In the genomic region with DNA sequence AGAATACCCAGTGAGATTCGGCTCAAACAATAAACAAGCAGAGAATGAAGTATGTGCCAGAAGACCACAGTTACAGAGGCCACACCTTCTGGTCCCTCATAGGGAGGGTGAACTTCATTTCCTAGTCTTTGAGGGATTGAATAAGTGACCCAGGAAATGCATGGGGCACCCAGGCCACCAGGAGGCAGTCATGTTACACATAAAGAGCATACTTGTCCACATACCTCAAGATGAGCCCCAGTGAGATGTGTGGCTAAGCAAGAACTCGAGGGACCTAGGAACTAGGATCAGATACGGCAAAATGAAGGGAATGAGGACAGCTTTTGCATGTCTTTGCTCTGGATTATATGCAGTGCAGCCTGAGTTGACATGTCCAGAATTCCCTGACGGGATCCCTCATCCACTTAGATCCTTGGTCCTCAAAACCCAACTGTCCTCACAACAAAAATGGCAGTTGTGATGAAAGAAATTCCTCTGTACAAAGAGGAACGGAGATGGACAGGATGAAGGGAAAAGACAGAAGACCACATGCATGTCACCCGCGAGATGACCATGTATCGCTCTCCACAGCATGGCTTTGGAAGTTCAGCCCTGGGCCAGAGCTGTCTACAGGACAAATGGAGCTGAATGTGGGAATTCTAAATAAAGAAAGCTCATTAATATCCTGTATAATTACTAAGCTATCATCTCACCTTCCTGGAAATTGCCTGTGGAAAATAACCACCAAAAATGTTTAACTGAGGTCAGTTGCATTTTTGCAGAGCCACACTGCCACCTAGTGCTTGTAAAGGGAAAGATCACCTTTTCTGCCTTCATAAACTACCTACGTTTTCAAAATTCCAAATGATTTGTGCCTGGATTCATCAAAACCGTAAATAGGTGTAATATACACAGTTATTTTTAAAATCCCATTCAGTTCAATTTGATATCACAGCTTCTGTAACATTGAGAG, we compare ENCODE assay signal across 8 mouse cellular contexts. TPM values are rescaled to one million over a fixed set of nuclear protein-coding genes. Genes with fewer than 3 reads are reported as not detected.
A peak's percentile ranks its signal among the peaks of the same experiment; 100 is the strongest.
DNase-seq lines count a peak whose midpoint lies in the region; ATAC-seq and TF ChIP-seq lines count a peak whose summit lies in the region.

No protein-coding gene starts in this region.

- WGBS in cerebellum, adult 2 months = 59% methylated on average over 10 of the region's 10 CpGs
- WGBS in kidney, embryonic 15.5 days = 64% methylated on average over 10 of the region's 10 CpGs
- 52% methylated on average over 10 of the region's 10 CpGs for WGBS in liver, embryonic 13.5 days (ENCODE audit: insufficient replicate concordance)

- no peak overlapping the region for H3K9ac ChIP-seq in kidney, embryonic 15.5 days
- H3K9ac ChIP-seq in liver, embryonic 13.5 days = no peak overlapping the region

- H3K27me3 ChIP-seq in cerebellum, adult 2 months (ENCODE audit: control insufficient read depth, insufficient read depth, low read length) = no peaks in the 10 kb centered on the region
- no peaks in the 10 kb centered on the region for H3K27me3 ChIP-seq in kidney, embryonic 15.5 days
- H3K27me3 ChIP-seq in liver, embryonic 13.5 days = no peaks in the 10 kb centered on the region

- H3K27ac ChIP-seq in cerebellum, adult 2 months (ENCODE audit: insufficient read depth, low read length) = no peak overlapping the region
- no peak overlapping the region for H3K27ac ChIP-seq in kidney, embryonic 15.5 days
- no peak overlapping the region for H3K27ac ChIP-seq in liver, embryonic 13.5 days

- DNase-seq in B cell, adult 2 months = peak; percentile 14 to 23
- DNase-seq in MN1 (ENCODE audit: low spot score) = peak; percentile 34
- peak; percentile 46 to 47 for DNase-seq in cerebellum, adult 2 months
- peak; percentile 62 to 81 for DNase-seq in frontal cortex, adult 2 months (ENCODE audit: extremely low spot score in 1 of 2, low spot score in 1 of 2)
- peak; percentile 1 for DNase-seq in liver, embryonic 13.5 days
- DNase-seq in neural tube, embryonic 10.5 days (ENCODE audit: extremely low spot score, low spot score) = peak; percentile 21
- DNase-seq in urinary bladder, postnatal 36 days (ENCODE audit: low spot score in 2 of 2) = peak; percentile 15 to 29

- 0 out of 2 replicates have a peak, but pooled peaks cover 3% of the 10 kb centered on the region for H3K36me3 ChIP-seq in kidney, embryonic 15.5 days
- H3K36me3 ChIP-seq in liver, embryonic 13.5 days = no peaks in the 10 kb centered on the region

- no peaks in the 10 kb centered on the region for H3K9me3 ChIP-seq in kidney, embryonic 15.5 days (replicated peaks)
- H3K9me3 ChIP-seq in liver, embryonic 13.5 days (replicated peaks) = no peaks in the 10 kb centered on the region

- ATAC-seq in kidney, embryonic 15.5 days (replicated peaks; ENCODE audit: low FRiP score) = peak; percentile 54; the same call in 1 of the 2 replicates
- no peak for ATAC-seq in liver, embryonic 13.5 days (ENCODE audit: low read depth)

- no peak for TF ChIP-seq POLR2A in cerebellum, adult 2 months (IDR thresholded peaks at IDR 0.05; ENCODE audit: borderline replicate concordance, insufficient read depth, low read length)

- no peak overlapping the region for H3K4me2 ChIP-seq in kidney, embryonic 15.5 days
- no peak overlapping the region for H3K4me2 ChIP-seq in liver, embryonic 13.5 days

- H3K4me1 ChIP-seq in cerebellum, adult 2 months (ENCODE audit: control insufficient read depth, insufficient read depth, low read length) = no peaks in the 10 kb centered on the region; the same call in 1 of the 2 replicates
- H3K4me1 ChIP-seq in kidney, embryonic 15.5 days = peaks cover 8% of the 10 kb centered on the region; the same call in 1 of the 2 replicates
- no peaks in the 10 kb centered on the region for H3K4me1 ChIP-seq in liver, embryonic 13.5 days (replicated peaks)

- TF ChIP-seq CTCF in cerebellum, adult 2 months (IDR thresholded peaks at IDR 0.05; ENCODE audit: borderline replicate concordance, insufficient read depth, low read depth, low read length) = peak; percentile 56

- no peak overlapping the region for H3K4me3 ChIP-seq in cerebellum, adult 2 months (replicated peaks; ENCODE audit: insufficient read depth, low read depth, low read length)
- H3K4me3 ChIP-seq in kidney, embryonic 15.5 days (replicated peaks) = no peak overlapping the region
- no peak overlapping the region for H3K4me3 ChIP-seq in liver, embryonic 13.5 days (replicated peaks)

RNA-seq across cellular contexts. Expression of gene Arnt2, which starts 54.1 kb away (rescaled TPM):
- 57.0 and 60.9 TPM in 2 replicates for polyA plus RNA-seq in cerebellum, adult 2 months (2012; rRNA removed)
- polyA plus RNA-seq in frontal cortex, adult 2 months (2012; rRNA removed) = 128 and 154 TPM in 2 replicates
- 10.5 and 12.2 TPM in 2 replicates for polyA plus RNA-seq in kidney, embryonic 15.5 days (2015; fragmentation: Nextera tagmentation; extraction: Ambion mirVana)
- polyA plus RNA-seq in liver, embryonic 13.5 days (2015; fragmentation: Nextera tagmentation; extraction: Ambion mirVana) = 0.24 and 0.39 TPM in 2 replicates

Comparison
In these comparisons a context has a peak if more than half of its experiments do, and no peak if none do; other contexts are left out.
1. DNase-seq: peak in every context shown above with its lines; median percentile 72 in frontal cortex, adult 2 months; 46 in cerebellum, adult 2 months; 34 in MN1; 22 in urinary bladder, postnatal 36 days; 21 in neural tube, embryonic 10.5 days; 18 in B cell, adult 2 months; 1 in liver, embryonic 13.5 days.